Mouse (Mus musculus): ENCODE results near the gene Abhd8. TPM values are rescaled to one million over a fixed set of nuclear protein-coding genes. Genes with fewer than 3 reads are reported as not detected.

Gene Abhd8
- total RNA-seq, 1 experiment: 12.2 TPM

GRCm38 (mm10) chr8:71457659-71458270 lies 5.7 kb downstream of the Abhd8 start:
- no peak overlapping the region for H3K27ac ChIP-seq (ENCODE audit: insufficient read depth, low read depth, low read length, poor library complexity, severe bottlenecking)
- in situ Hi-C loops (cut with MboI; ENCODE audit: low sequenced_read_pairs in 2 of 2, unreplicated experiment in 2 of 2): no loop called here
- no peak overlapping the region for H3K9ac ChIP-seq (ENCODE audit: insufficient read depth, low read depth, low read length, poor library complexity, severe bottlenecking)
- H3K4me1 ChIP-seq (ENCODE audit: control insufficient read depth in 2 of 2, insufficient read depth in 2 of 2, low read length in 2 of 2, poor library complexity in 1 of 2): peaks cover 5 to 7% of the 10 kb centered on the region in 2 experiments; a peak in 3 of 4 replicates
- no peaks in the 10 kb centered on the region for H3K36me3 ChIP-seq (ENCODE audit: control insufficient read depth, insufficient read depth, low read length, poor library complexity, severe bottlenecking)
- TF ChIP-seq ZNF384 (IDR thresholded peaks at IDR 0.05; ENCODE audit: low read depth, low read length): no peak
- TF ChIP-seq HCFC1 (IDR thresholded peaks at IDR 0.05; ENCODE audit: borderline replicate concordance, insufficient read depth, low read length): no peak
- peak overlapping the region; percentile 28 to 42; a peak in 1 of 4 replicates for H3K4me3 ChIP-seq (ENCODE audit: insufficient read depth in 1 of 2, low read depth in 1 of 2, low read length in 2 of 2, poor library complexity in 1 of 2, severe bottlenecking in 1 of 2)
- H3K9me3 ChIP-seq (ENCODE audit: control insufficient read depth, insufficient read depth, low read depth, low read length): no peaks in the 10 kb centered on the region
- no peak for DNase-seq (ENCODE audit: low read depth, low spot score)

GRCm38 (mm10) chr8:71456906-71457305 lies 6.5 kb downstream of the Abhd8 start:
- H3K27ac ChIP-seq (ENCODE audit: insufficient read depth, low read depth, low read length, poor library complexity, severe bottlenecking): no peak overlapping the region

GRCm38 (mm10) chr8:71454668-71455067 lies 8.8 kb downstream of the Abhd8 start:
- no peak overlapping the region for H3K4me3 ChIP-seq (ENCODE audit: insufficient read depth in 1 of 2, low read depth in 1 of 2, low read length in 2 of 2, poor library complexity in 1 of 2, severe bottlenecking in 1 of 2)
- DNase-seq (ENCODE audit: low read depth, low spot score): no peak
- peaks cover 4 to 5% of the 10 kb centered on the region in 2 experiments; a peak in 3 of 4 replicates for H3K4me1 ChIP-seq (ENCODE audit: control insufficient read depth in 2 of 2, insufficient read depth in 2 of 2, low read length in 2 of 2, poor library complexity in 1 of 2)
- H3K27ac ChIP-seq (ENCODE audit: insufficient read depth, low read depth, low read length, poor library complexity, severe bottlenecking): no peak overlapping the region
- H3K9ac ChIP-seq (ENCODE audit: insufficient read depth, low read depth, low read length, poor library complexity, severe bottlenecking): no peak overlapping the region
- no peaks in the 10 kb centered on the region for H3K36me3 ChIP-seq (ENCODE audit: control insufficient read depth, insufficient read depth, low read length, poor library complexity, severe bottlenecking)
- TF ChIP-seq HCFC1 (IDR thresholded peaks at IDR 0.05; ENCODE audit: borderline replicate concordance, insufficient read depth, low read length) (no peak), ZC3H11A (IDR thresholded peaks at IDR 0.05; ENCODE audit: borderline replicate concordance, low read depth, low read length) (no peak), MAFK (IDR thresholded peaks at IDR 0.05; ENCODE audit: insufficient read depth, low read depth, low read length) (no peak), CHD2 (IDR thresholded peaks at IDR 0.05; ENCODE audit: low read depth, low read length) (no peak), ZNF384 (IDR thresholded peaks at IDR 0.05; ENCODE audit: low read depth, low read length) (no peak)
- in situ Hi-C loops (cut with MboI; ENCODE audit: low sequenced_read_pairs in 2 of 2, unreplicated experiment in 2 of 2): no loop called here
- H3K9me3 ChIP-seq (ENCODE audit: control insufficient read depth, insufficient read depth, low read depth, low read length): no peaks in the 10 kb centered on the region

More at GRCm38 (mm10) chr8:71456906-71457305, 6.5 kb downstream of the Abhd8 start:
- Histone ChIP-seq H3K4me1 (ENCODE audit: control insufficient read depth in 2 of 2, insufficient read depth in 2 of 2, low read length in 2 of 2, poor library complexity in 1 of 2) (peaks cover 5 to 7% of the 10 kb centered on the region in 2 experiments; a peak in 3 of 4 replicates), H3K9ac (ENCODE audit: insufficient read depth, low read depth, low read length, poor library complexity, severe bottlenecking) (no peak overlapping the region), H3K4me3 (ENCODE audit: insufficient read depth in 1 of 2, low read depth in 1 of 2, low read length in 2 of 2, poor library complexity in 1 of 2, severe bottlenecking in 1 of 2) (peak overlapping the region in 1 of 2 experiments; percentile 13; a peak in 1 of 4 replicates), H3K36me3 (ENCODE audit: control insufficient read depth, insufficient read depth, low read length, poor library complexity, severe bottlenecking) (no peaks in the 10 kb centered on the region), H3K9me3 (ENCODE audit: control insufficient read depth, insufficient read depth, low read depth, low read length) (no peaks in the 10 kb centered on the region)
- in situ Hi-C loops (cut with MboI; ENCODE audit: low sequenced_read_pairs in 2 of 2, unreplicated experiment in 2 of 2): no loop called here
- TF ChIP-seq MAFK (IDR thresholded peaks at IDR 0.05; ENCODE audit: insufficient read depth, low read depth, low read length) (no peak), ZC3H11A (IDR thresholded peaks at IDR 0.05; ENCODE audit: borderline replicate concordance, low read depth, low read length) (no peak), CHD2 (IDR thresholded peaks at IDR 0.05; ENCODE audit: low read depth, low read length) (no peak), HCFC1 (IDR thresholded peaks at IDR 0.05; ENCODE audit: borderline replicate concordance, insufficient read depth, low read length) (no peak), ZNF384 (IDR thresholded peaks at IDR 0.05; ENCODE audit: low read depth, low read length) (no peak)
- no peak for DNase-seq (ENCODE audit: low read depth, low spot score)

GRCm38 (mm10) chr8:71452669-71453068 lies 10.8 kb downstream of the Abhd8 start:
- H3K36me3 ChIP-seq (ENCODE audit: control insufficient read depth, insufficient read depth, low read length, poor library complexity, severe bottlenecking): no peaks in the 10 kb centered on the region
- H3K4me1 ChIP-seq (ENCODE audit: control insufficient read depth in 2 of 2, insufficient read depth in 2 of 2, low read length in 2 of 2, poor library complexity in 1 of 2): peaks cover 0 to 5% of the 10 kb centered on the region in 2 experiments; a peak in 3 of 4 replicates
- no peaks in the 10 kb centered on the region for H3K9me3 ChIP-seq (ENCODE audit: control insufficient read depth, insufficient read depth, low read depth, low read length)
- no peak for TF ChIP-seq ZC3H11A (IDR thresholded peaks at IDR 0.05; ENCODE audit: borderline replicate concordance, low read depth, low read length)
- TF ChIP-seq CHD2 (IDR thresholded peaks at IDR 0.05; ENCODE audit: low read depth, low read length): no peak
- TF ChIP-seq HCFC1 (IDR thresholded peaks at IDR 0.05; ENCODE audit: borderline replicate concordance, insufficient read depth, low read length): no peak
- TF ChIP-seq MAFK (IDR thresholded peaks at IDR 0.05; ENCODE audit: insufficient read depth, low read depth, low read length): no peak
- no peak for TF ChIP-seq ZNF384 (IDR thresholded peaks at IDR 0.05; ENCODE audit: low read depth, low read length)
- no peak overlapping the region for H3K27ac ChIP-seq (ENCODE audit: insufficient read depth, low read depth, low read length, poor library complexity, severe bottlenecking)
- no peak overlapping the region for H3K9ac ChIP-seq (ENCODE audit: insufficient read depth, low read depth, low read length, poor library complexity, severe bottlenecking)
- no peak for DNase-seq (ENCODE audit: low read depth, low spot score)
- in situ Hi-C loops (cut with MboI; ENCODE audit: low sequenced_read_pairs in 2 of 2, unreplicated experiment in 2 of 2): no loop called here
- no peak overlapping the region for H3K4me3 ChIP-seq (ENCODE audit: insufficient read depth in 1 of 2, low read depth in 1 of 2, low read length in 2 of 2, poor library complexity in 1 of 2, severe bottlenecking in 1 of 2)
